Mouse (Mus musculus): ENCODE data around the gene Ugcg. TPM values are rescaled to one million over a fixed set of nuclear protein-coding genes. Genes with fewer than 3 reads are reported as not detected.

Gene Ugcg
- polyA plus RNA-seq, 1 experiment: 57.9 TPM

DNA sequence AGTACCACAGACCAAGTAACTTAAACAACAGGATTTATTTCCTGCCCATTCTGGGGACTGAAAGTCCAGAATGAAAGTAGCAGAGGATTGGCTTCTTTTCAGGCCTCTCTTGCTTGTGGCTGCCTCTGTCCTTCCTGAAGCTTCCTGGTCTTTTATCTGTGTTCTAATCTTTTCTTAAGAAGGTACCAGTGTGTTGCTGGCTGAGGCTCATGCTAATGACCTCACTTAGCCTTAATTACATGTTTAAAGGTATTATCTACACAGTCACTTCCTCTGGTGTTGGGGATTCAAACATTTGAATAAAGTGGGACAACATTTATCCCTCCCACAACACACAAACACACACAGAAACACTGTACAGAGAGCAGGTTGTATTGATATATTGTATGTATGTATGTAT lies 59.0 kb downstream of the Ugcg start:
- Histone ChIP-seq H3K36me3 (ENCODE audit: control insufficient read depth, insufficient read depth, low read length) (no peaks in the 10 kb centered on the region), H3K27ac (ENCODE audit: insufficient read depth, low read length) (no peak overlapping the region), H3K4me1 (ENCODE audit: control insufficient read depth, insufficient read depth, insufficient read length) (peaks cover 21% of the 10 kb centered on the region; the same call in 1 of the 2 replicates), H3K27me3 (ENCODE audit: control insufficient read depth, insufficient read depth, low read length) (no peaks in the 10 kb centered on the region), H3K4me3 (ENCODE audit: extremely low read depth, insufficient read depth, insufficient read length) (no peak overlapping the region)
- no peak for DNase-seq (ENCODE audit: low read depth in 1 of 2, low spot score in 2 of 2)
- TF ChIP-seq CTCF (IDR thresholded peaks at IDR 0.05; ENCODE audit: extremely low read depth, insufficient read depth, insufficient read length, insufficient replicate concordance) (no peak), POLR2A (IDR thresholded peaks at IDR 0.05; ENCODE audit: low read depth, low read length) (no peak)

DNA sequence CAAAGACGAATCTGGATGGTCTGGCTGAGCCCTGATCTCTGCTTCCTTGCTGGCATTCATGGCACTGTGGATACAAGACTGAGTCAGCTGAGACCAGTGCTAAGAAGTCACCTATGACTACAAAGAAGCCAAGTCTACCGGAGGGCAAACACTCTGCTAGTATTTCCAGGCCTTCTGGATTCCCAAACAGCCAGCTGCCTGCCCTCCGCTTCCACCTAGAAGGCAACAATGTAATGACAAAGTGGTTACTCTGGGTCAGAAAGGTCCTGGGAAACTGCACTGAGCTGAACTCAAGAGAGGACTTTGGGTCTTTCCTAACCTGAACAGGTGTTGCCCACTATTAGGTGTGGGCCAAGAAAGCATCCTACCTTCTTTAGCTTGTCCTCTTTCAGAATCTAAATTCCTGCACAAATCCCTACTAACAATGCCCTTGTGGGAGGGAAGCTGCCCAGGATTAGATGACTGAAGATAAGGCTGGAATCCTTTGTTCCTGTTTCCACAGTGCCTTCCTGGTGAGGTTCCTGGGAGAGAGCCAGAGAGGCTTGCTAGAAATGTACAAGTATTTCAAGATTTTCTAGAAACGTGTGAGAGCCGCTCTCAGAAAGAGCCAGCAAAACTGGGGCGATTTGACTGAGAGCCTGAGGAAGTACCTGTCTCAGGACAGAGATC lies 63.5 kb downstream of the Ugcg start:
- no peak for DNase-seq (ENCODE audit: low read depth in 1 of 2, low spot score in 2 of 2)
- Histone ChIP-seq H3K36me3 (ENCODE audit: control insufficient read depth, insufficient read depth, low read length) (no peaks in the 10 kb centered on the region), H3K4me3 (ENCODE audit: extremely low read depth, insufficient read depth, insufficient read length) (no peak overlapping the region), H3K27ac (ENCODE audit: insufficient read depth, low read length) (peak overlapping the region; percentile 76), H3K4me1 (ENCODE audit: control insufficient read depth, insufficient read depth, insufficient read length) (peaks cover 26% of the 10 kb centered on the region; the same call in 1 of the 2 replicates), H3K27me3 (ENCODE audit: control insufficient read depth, insufficient read depth, low read length) (no peaks in the 10 kb centered on the region)
- TF ChIP-seq CTCF (IDR thresholded peaks at IDR 0.05; ENCODE audit: extremely low read depth, insufficient read depth, insufficient read length, insufficient replicate concordance) (no peak), POLR2A (IDR thresholded peaks at IDR 0.05; ENCODE audit: low read depth, low read length) (no peak)
- WGBS: 85% methylated on average over 6 of the region's 6 CpGs

DNA sequence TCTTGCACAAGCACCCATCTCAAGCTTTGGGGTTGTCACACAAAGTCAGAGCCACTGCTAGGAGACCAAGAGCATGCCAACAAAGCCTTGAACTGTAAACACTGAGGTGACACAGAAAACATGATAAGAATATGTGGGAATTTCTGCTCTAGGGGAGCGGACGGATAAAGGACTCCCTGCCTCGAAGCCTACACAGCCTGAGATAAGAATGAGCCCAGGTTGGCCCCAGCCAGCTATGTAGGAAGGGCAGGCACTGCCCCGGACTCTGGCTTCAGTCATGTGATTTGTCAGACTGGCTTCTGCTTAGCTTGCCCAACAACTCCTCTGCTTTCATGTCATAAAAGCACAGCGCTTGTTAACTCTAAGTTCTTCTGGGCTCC lies 64.0 kb downstream of the Ugcg start:
- H3K4me3 ChIP-seq (ENCODE audit: extremely low read depth, insufficient read depth, insufficient read length): no peak overlapping the region; the same call in 1 of the 2 replicates
- peak in 1 of 2 experiments; percentile 7 for DNase-seq (ENCODE audit: low read depth in 1 of 2, low spot score in 2 of 2)
- TF ChIP-seq CTCF (IDR thresholded peaks at IDR 0.05; ENCODE audit: extremely low read depth, insufficient read depth, insufficient read length, insufficient replicate concordance) (no peak), POLR2A (IDR thresholded peaks at IDR 0.05; ENCODE audit: low read depth, low read length) (no peak)
- 75% methylated on average over 5 of the region's 5 CpGs for WGBS
- no peaks in the 10 kb centered on the region for H3K36me3 ChIP-seq (ENCODE audit: control insufficient read depth, insufficient read depth, low read length)
- H3K27me3 ChIP-seq (ENCODE audit: control insufficient read depth, insufficient read depth, low read length): no peaks in the 10 kb centered on the region
- H3K4me1 ChIP-seq (ENCODE audit: control insufficient read depth, insufficient read depth, insufficient read length): peaks cover 26% of the 10 kb centered on the region; the same call in 1 of the 2 replicates
- H3K27ac ChIP-seq (ENCODE audit: insufficient read depth, low read length): peak overlapping the region; percentile 76

DNA sequence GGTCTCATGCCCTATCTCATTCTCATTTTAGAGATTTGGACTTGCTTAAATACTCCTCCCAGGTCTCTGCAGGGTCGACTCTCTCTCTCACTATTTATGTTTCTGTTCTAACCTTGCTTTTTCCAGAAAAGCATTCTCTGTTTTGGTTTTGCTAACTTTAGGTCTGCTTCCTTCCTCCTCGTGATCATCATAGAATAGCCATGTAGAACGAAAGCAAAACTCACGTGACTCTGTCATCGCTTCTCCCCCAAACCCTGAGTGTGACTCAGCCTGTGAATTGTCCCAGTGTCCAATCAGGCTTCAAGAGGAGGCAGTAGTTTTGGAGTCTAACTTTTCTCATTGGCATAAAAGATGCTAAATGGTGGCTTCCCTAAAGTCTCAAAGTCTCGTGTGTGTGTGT lies 65.3 kb downstream of the Ugcg start:
- peaks cover 33% of the 10 kb centered on the region; the same call in 1 of the 2 replicates for H3K4me1 ChIP-seq (ENCODE audit: control insufficient read depth, insufficient read depth, insufficient read length)
- DNase-seq (ENCODE audit: low read depth in 1 of 2, low spot score in 2 of 2): peak; percentile 49 to 84
- peak overlapping the region; percentile 77; the same call in 1 of the 2 replicates for H3K27ac ChIP-seq (ENCODE audit: insufficient read depth, low read length)
- 11% methylated on average over 6 of the region's 6 CpGs for WGBS
- no peaks in the 10 kb centered on the region for H3K27me3 ChIP-seq (ENCODE audit: control insufficient read depth, insufficient read depth, low read length)
- H3K4me3 ChIP-seq (ENCODE audit: extremely low read depth, insufficient read depth, insufficient read length): peak overlapping the region; percentile 39; the same call in 1 of the 2 replicates
- TF ChIP-seq CTCF (IDR thresholded peaks at IDR 0.05; ENCODE audit: extremely low read depth, insufficient read depth, insufficient read length, insufficient replicate concordance) (no peak), POLR2A (IDR thresholded peaks at IDR 0.05; ENCODE audit: low read depth, low read length) (no peak)
- no peaks in the 10 kb centered on the region for H3K36me3 ChIP-seq (ENCODE audit: control insufficient read depth, insufficient read depth, low read length)

DNA sequence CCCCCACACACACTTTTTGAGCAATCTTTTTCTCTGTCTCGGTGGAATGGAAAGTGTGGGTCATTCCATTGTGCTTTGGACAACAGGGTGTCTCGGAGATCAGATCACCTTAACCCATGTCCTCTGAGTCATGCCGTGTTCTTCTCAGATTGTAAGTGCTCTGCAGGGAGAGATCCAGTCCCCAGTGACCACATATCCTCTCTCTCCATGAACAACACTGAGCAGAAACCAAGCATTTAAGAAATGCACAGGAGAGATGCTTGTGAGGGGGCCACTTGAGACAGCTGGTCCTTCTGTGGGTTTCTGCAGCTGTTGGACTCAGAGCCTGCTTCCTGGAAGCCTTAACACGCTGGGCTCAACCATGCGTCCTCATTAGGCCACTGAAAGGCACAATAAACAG lies 66.9 kb downstream of the Ugcg start:
- Histone ChIP-seq H3K36me3 (ENCODE audit: control insufficient read depth, insufficient read depth, low read length) (no peaks in the 10 kb centered on the region), H3K4me3 (ENCODE audit: extremely low read depth, insufficient read depth, insufficient read length) (no peak overlapping the region), H3K27me3 (ENCODE audit: control insufficient read depth, insufficient read depth, low read length) (no peaks in the 10 kb centered on the region), H3K27ac (ENCODE audit: insufficient read depth, low read length) (peak overlapping the region; percentile 42), H3K4me1 (ENCODE audit: control insufficient read depth, insufficient read depth, insufficient read length) (peaks cover 38% of the 10 kb centered on the region; the same call in 1 of the 2 replicates)
- no peak for DNase-seq (ENCODE audit: low read depth in 1 of 2, low spot score in 2 of 2)
- TF ChIP-seq POLR2A (IDR thresholded peaks at IDR 0.05; ENCODE audit: low read depth, low read length) (no peak), CTCF (IDR thresholded peaks at IDR 0.05; ENCODE audit: extremely low read depth, insufficient read depth, insufficient read length, insufficient replicate concordance) (no peak)
- WGBS: 25% methylated on average over 5 of the region's 5 CpGs

DNA sequence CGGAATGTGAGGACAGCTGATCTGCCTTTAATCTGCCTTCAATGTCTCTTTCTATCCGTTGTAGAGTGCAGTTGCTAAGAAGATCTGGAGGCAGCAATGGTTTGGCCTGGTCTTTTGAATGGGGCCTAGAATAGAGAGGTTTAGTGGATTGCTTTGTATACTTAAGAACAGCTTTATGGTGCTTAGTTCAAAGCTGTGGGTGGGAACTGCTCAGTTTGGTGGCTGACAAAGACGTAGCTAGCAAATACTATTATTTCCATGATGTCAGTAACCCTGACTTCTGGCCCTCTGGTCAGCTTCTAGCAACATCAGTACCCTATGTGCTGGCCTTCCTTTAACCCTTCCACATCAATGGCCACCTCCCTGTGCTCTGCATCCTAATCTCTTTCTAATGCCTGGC lies 68.8 kb downstream of the Ugcg start:
- no peak for TF ChIP-seq CTCF (IDR thresholded peaks at IDR 0.05; ENCODE audit: extremely low read depth, insufficient read depth, insufficient read length, insufficient replicate concordance)
- no peak for TF ChIP-seq POLR2A (IDR thresholded peaks at IDR 0.05; ENCODE audit: low read depth, low read length)
- Histone ChIP-seq H3K4me3 (ENCODE audit: extremely low read depth, insufficient read depth, insufficient read length) (no peak overlapping the region), H3K27ac (ENCODE audit: insufficient read depth, low read length) (peak overlapping the region; percentile 63), H3K27me3 (ENCODE audit: control insufficient read depth, insufficient read depth, low read length) (no peaks in the 10 kb centered on the region), H3K36me3 (ENCODE audit: control insufficient read depth, insufficient read depth, low read length) (no peaks in the 10 kb centered on the region), H3K4me1 (ENCODE audit: control insufficient read depth, insufficient read depth, insufficient read length) (peaks cover 46% of the 10 kb centered on the region; the same call in 1 of the 2 replicates)
- 73% methylated on average over 3 of the region's 3 CpGs for WGBS
- DNase-seq (ENCODE audit: low read depth in 1 of 2, low spot score in 2 of 2): no peak

DNA sequence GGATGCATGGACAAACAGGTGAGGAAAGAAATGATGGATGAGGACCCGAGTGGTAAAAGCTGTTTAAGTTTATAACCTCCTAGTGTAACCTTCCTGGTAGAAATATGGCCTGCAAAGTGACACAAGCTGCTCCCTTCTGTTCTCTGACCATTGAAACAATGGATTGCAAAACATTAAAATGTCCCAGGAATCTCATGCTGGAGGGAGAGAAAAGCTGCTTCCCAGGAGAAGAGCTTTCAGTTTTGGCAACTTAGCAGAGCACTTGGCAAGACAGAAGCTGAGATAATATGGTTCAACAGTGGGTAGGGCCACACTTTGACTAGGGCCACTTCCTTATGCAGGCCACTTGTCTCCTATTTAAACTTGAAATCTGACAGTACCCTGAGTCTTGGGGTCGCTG lies 69.7 kb downstream of the Ugcg start:
- Histone ChIP-seq H3K27me3 (ENCODE audit: control insufficient read depth, insufficient read depth, low read length) (no peaks in the 10 kb centered on the region), H3K4me1 (ENCODE audit: control insufficient read depth, insufficient read depth, insufficient read length) (peaks cover 43% of the 10 kb centered on the region; the same call in 1 of the 2 replicates), H3K4me3 (ENCODE audit: extremely low read depth, insufficient read depth, insufficient read length) (no peak overlapping the region), H3K27ac (ENCODE audit: insufficient read depth, low read length) (peak overlapping the region; percentile 63), H3K36me3 (ENCODE audit: control insufficient read depth, insufficient read depth, low read length) (no peaks in the 10 kb centered on the region)
- 75% methylated on average over 2 of the region's 2 CpGs for WGBS
- no peak for DNase-seq (ENCODE audit: low read depth in 1 of 2, low spot score in 2 of 2)
- no peak for TF ChIP-seq CTCF (IDR thresholded peaks at IDR 0.05; ENCODE audit: extremely low read depth, insufficient read depth, insufficient read length, insufficient replicate concordance)
